Mouse (Mus musculus) brain, embryonic 14.5 days (tissue): Measurements from ENCODE around the gene Tas2r135.

Experiments
- CTCF ChIP-seq: fragments of 200-500 bp; IDR thresholded peaks from 2 replicates; pipeline ENCODE4 v1.5.1; 2012; ENCODE audit warnings: inconsistent platforms, mild to moderate bottlenecking, moderate library complexity, borderline replicate concordance; ENCODE audit not compliant: insufficient read depth, insufficient read length; ENCODE audit errors: extremely low read depth
- POLR2A ChIP-seq: fragments of 200-500 bp; IDR thresholded peaks from 2 replicates; pipeline ENCODE4 v1.6.1; 2012; ENCODE audit warnings: mild to moderate bottlenecking, inconsistent platforms, borderline replicate concordance; ENCODE audit not compliant: poor library complexity, insufficient read depth, insufficient read length, severe bottlenecking; ENCODE audit errors: extremely low read depth

DNA sequence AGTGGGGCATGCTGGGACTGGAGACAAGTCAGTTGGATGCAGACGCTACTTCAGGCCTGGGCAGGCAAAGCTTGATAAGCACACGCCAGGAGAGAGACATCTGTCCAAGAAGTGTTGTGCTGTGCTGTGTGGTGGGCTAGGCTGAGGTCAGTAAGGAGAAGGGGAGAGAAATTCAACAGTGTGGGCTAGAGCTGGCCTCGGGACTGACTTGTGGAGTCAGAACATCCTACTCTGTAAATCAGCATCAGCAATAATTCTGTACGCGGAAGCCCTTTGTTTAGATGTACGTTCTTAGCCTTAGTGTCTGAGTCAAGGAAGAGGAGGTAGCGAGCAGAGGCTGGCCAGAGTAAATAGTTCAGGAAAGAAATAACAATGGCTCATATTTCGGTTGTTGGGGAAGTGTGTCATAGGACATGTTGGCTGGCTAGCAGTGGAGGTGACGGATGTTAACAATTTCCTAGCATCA lies 23.3 kb upstream of the Tas2r135 start:
- TF ChIP-seq CTCF (no peak), POLR2A (no peak)
